Mouse (Mus musculus): ENCODE measurements around the gene Cap2.

The Cap2 gene

GRCm38 (mm10) chr13:46632796-46633195 is 131.1 kb downstream of the Cap2 start:
- no peak for DNase-seq (ENCODE audit: low read depth, low spot score)

GRCm38 (mm10) chr13:46633320-46634132 is 131.9 kb downstream of the Cap2 start:
- DNase-seq (ENCODE audit: low read depth, low spot score), result no peak

- no peak for DNase-seq (ENCODE audit: low read depth, low spot score)
Measured at GRCm38 (mm10) chr13:46634133-46634488, 132.5 kb downstream of the Cap2 start.

GRCm38 (mm10) chr13:46640608-46641468 is 139.2 kb downstream of the Cap2 start:
- no peak for DNase-seq (ENCODE audit: low read depth, low spot score)

- no peak for DNase-seq (ENCODE audit: low read depth, low spot score)
Measured at GRCm38 (mm10) chr13:46642318-46642717, 140.7 kb downstream of the Cap2 start.

- DNase-seq (ENCODE audit: low read depth, low spot score), result no peak
Measured at GRCm38 (mm10) chr13:46644175-46644574, 142.5 kb downstream of the Cap2 start.

- no peak for DNase-seq (ENCODE audit: low read depth, low spot score)
Measured at GRCm38 (mm10) chr13:46645476-46645875, 143.8 kb downstream of the Cap2 start.

- no peak for DNase-seq (ENCODE audit: low read depth, low spot score)
Measured at GRCm38 (mm10) chr13:46651853-46652252, 150.2 kb downstream of the Cap2 start.

GRCm38 (mm10) chr13:46652671-46653070 is 151.0 kb downstream of the Cap2 start:
- no peak for DNase-seq (ENCODE audit: low read depth, low spot score)

GRCm38 (mm10) chr13:46653671-46654070 is 152.0 kb downstream of the Cap2 start:
- no peak for DNase-seq (ENCODE audit: low read depth, low spot score)

GRCm38 (mm10) chr13:46654566-46654965 is 152.9 kb downstream of the Cap2 start:
- no peak for DNase-seq (ENCODE audit: low read depth, low spot score)

- no peak for DNase-seq (ENCODE audit: low read depth, low spot score)
Measured at GRCm38 (mm10) chr13:46659211-46659610, 157.6 kb downstream of the Cap2 start.

GRCm38 (mm10) chr13:46663461-46663964 is 161.9 kb downstream of the Cap2 start:
- peak; percentile 59 for DNase-seq (ENCODE audit: low read depth, low spot score)

GRCm38 (mm10) chr13:46669048-46669619 is 167.5 kb downstream of the Cap2 start, which contains the start of gene Fam8a1:
TSS of gene Fam8a1 (plus strand) at chr13:46669522.
- DNase-seq (ENCODE audit: low read depth, low spot score), result peak; percentile 94

- DNase-seq (ENCODE audit: low read depth, low spot score), result peak; percentile 66
Measured at GRCm38 (mm10) chr13:46669620-46670271, 168.1 kb downstream of the Cap2 start.

- peak; percentile 22 for DNase-seq (ENCODE audit: low read depth, low spot score)
Measured at GRCm38 (mm10) chr13:46670514-46670913, 168.9 kb downstream of the Cap2 start.

- no peak for DNase-seq (ENCODE audit: low read depth, low spot score)
Measured at GRCm38 (mm10) chr13:46674601-46675000, 173.0 kb downstream of the Cap2 start.

GRCm38 (mm10) chr13:46677721-46678120 is 176.1 kb downstream of the Cap2 start:
- no peak for DNase-seq (ENCODE audit: low read depth, low spot score)

GRCm38 (mm10) chr13:46682921-46683320 is 181.3 kb downstream of the Cap2 start:
- no peak for DNase-seq (ENCODE audit: low read depth, low spot score)

- DNase-seq (ENCODE audit: low read depth, low spot score), result no peak
Measured at GRCm38 (mm10) chr13:46683370-46683769, 181.7 kb downstream of the Cap2 start.

- peak; percentile 90 for DNase-seq (ENCODE audit: low read depth, low spot score)
Measured at GRCm38 (mm10) chr13:46690559-46691241, 189.1 kb downstream of the Cap2 start.

All from CD4-positive helper T cell, adult 2 months (primary cell).